Mouse (Mus musculus) heart, postnatal 36 days (tissue): ENCODE results near the gene Nectin2. TPM values are rescaled to one million over a fixed set of nuclear protein-coding genes. Genes with fewer than 3 reads are reported as not detected.
A peak's percentile ranks its signal among the peaks of the same experiment; 100 is the strongest.
"Not testable (repeated sequence)": the region's sequence is repeated elsewhere in the genome, so short reads cannot be mapped to it uniquely, and the experiment has no call there.

Source experiments
- DNase-seq, 2 experiments: peaks; one replicate each; pipeline ENCODE4 v3.0.0; 2021 to 2022
- intact Hi-C: fragments of 180-260 bp; cut with DNase I; formaldehyde crosslinking; loops from one replicate; pipeline ENCODE4 v1.15.1; 2025
- total RNA-seq, 2 experiments: library from RNA; stranded (reverse); gene quantifications; 2 replicates each; pipeline ENCODE4 v1.2.3; 2021

Gene Nectin2
- 10 to 100 TPM; 33.2 to 41.7 TPM for total RNA-seq

DNA sequence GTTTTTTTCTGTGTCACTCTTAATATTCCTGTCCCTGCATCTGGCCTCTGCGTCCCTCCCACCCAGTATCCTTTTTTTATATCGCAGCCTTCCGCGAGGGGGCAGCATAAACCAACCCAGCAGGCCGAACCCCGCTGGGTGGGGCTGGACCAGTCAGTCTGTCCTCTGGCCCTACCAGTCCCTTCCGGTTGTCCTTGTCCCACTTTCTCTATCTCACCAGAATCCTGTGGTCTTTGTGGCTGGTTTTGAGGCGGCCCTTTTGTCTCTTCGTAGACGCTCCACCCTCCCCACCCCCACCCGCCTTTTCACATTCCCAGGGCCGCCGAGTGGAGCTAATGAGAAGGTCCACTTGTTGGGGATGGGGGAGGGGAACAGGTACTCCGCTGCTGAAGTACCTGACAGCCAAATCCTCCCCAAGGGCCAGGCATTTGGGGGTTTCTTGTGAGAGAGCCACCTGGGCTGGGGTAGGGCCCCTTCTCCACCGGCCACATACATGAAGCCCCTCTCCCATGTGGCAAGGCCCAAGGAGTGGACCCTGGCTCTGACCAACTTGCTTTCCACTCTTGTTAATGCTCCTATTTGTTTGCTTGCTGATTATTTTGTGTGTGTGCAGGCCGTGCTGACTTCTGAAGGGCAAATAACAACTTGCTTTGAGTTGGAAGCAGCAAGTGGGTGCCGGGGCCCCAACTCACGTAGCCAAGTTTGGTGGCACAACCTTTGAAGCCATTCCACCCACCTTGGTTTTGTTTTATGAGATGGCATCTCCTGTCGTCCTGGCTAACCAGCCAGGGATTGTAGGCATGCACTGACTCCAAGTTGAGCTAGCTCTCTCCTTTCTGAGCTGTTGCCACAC lies at the start of gene Nectin2:
Nectin2 (minus strand) TSS at position 267 of the 853 bp plus-strand sequence.
- DNase-seq: peak; percentile 89 to 94
- intact Hi-C loops: loop anchor here (1.0 to 5.0 kb wide), 5 partner anchors 34 to 187 kb away; no protein-coding TSS in a partner anchor

GRCm38 (mm10) chr7:19796697-19797588 lies 46.7 kb upstream of the Nectin2 start, which contains the start of gene Cblc:
TSS of gene Cblc (minus strand) at chr7:19796809.
- peak; percentile 78 to 85 for DNase-seq
- intact Hi-C loops: no loop called here

DNA sequence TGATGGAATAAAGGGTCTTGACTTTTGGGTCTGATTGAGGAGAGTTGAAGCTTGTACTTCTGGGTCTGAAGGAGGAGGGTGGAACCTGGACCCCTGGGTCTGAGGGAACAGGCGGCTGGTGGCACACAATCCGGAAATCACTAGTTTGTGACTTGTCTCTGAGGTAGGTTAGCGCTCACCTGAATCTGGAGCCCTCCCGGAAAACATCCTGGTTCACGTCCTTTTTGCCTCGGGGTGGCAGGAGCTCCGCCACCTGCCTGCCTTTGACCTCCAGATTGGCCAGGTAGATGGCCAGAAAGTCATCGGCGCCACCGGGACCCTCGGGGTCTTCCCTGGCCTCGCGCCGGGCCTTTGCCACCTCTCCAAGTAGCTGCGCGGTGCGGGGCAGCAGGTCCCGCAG lies 46.0 kb upstream of the Nectin2 start:
- intact Hi-C loops: no loop called here

DNA sequence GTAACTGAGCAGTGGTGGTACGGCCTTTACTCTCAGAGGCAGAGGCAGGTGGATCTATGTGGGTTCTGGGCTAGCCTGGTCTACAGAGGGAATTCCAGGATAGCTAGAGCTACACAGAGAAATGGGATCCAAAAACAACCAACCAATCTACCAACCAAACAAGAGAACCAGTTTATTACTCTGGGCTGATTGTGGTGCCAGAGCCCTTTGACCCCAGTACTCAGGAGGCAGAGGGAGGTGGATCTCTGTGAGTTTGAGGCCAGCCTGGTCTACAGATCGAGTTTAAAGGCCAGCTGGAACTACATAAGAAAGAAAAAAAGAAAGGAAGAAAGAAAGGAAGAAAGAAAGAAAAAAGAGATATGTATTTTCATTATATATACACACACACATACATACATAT lies 45.0 kb upstream of the Nectin2 start:
- no peak for DNase-seq

More for the DNA sequence above, 46.0 kb upstream of the Nectin2 start:
- DNase-seq: no peak

DNA sequence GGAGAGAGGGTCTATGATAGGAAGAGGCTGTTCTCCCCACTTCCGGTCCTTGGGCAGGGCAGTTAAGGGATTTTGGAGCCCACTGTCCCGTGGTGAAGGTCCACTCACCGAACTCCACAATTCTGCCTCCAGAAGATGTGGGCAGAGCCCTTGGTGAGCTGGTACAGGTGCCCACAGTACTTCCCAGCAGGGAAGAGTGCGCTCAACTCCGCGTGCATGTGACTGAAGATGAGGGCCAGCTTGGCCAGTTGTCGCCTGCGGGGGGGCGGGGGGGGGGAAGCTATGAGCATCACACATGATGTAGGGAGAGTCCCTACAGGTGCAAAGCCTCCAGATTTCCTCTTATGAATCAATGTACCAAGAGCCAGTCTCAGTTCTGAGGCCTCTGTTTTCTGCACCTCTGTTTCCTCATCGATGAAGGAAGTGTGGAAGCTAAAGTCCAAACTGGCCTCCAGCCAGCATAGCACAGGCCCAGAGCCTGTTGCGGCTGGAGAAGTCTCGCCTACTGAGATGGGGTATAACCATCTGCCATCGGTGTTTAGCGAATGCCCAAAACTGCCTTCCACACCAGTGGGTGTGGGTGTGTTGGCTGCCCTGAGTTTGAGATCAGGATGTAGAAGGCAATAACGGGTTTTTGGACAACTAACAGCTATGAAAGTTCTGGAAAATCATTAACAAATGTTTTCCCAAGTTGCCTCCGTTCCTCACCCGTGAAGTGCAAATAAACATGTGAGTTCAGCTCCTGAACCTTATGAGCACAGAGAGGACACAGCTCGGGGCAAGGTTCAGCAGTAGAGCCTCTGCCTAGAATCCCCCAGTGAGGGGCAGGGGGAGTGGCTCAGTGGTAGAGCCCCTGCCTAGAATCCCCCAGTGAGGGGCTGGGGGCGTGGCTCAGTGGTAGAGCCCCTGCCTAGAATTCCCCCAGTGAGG lies 42.7 kb upstream of the Nectin2 start:
- intact Hi-C loops: no loop called here
- DNase-seq: no peak

More for the DNA sequence above, 45.0 kb upstream of the Nectin2 start:
- intact Hi-C loops: no loop called here

DNA sequence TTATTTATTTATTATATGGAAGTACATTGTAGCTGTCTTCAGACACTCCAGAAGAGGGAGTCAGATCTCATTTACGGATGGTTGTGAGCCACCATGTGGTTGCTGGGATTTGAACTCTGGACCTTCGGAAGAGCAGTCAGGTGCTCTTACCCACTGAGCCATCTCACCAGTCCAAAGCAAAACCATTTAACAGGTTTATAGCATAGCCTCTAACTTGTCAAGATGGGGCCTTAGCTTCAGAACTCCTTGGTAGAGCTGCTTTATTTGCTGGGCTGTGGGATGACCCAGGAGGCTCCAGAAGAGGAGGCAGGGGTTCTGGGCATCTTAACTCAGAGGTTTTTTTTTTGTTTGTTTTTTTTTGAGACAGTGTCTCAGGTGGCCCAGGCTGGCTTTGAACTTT lies 41.2 kb upstream of the Nectin2 start:
- not testable (repeated sequence) for DNase-seq
- intact Hi-C loops: loop anchor here (2.0 kb wide), 1 partner anchor 123 kb away; no protein-coding TSS in a partner anchor

- intact Hi-C loops: loop anchor here (1.0 to 2.0 kb wide), 2 partner anchors 40 to 121 kb away; partner anchors contain the start of gene Nectin2
- peak; percentile 94 to 98 for DNase-seq
Measured at GRCm38 (mm10) chr7:19789904-19790347, 39.6 kb upstream of the Nectin2 start.

- intact Hi-C loops: no loop called here
- DNase-seq: no peak
Measured at GRCm38 (mm10) chr7:19785874-19786458, 35.7 kb upstream of the Nectin2 start.

GRCm38 (mm10) chr7:19784764-19785535 lies 34.7 kb upstream of the Nectin2 start:
- intact Hi-C loops: loop anchor here (1.0 kb wide), 1 partner anchor 35 kb away; the partner anchor contains the start of gene Nectin2
- no peak for DNase-seq

- intact Hi-C loops: loop anchor here (1.0 kb wide), 1 partner anchor 33 kb away; the partner anchor contains the start of gene Nectin2
- DNase-seq: peak; percentile 64 to 75
Measured at GRCm38 (mm10) chr7:19783630-19784029, 33.3 kb upstream of the Nectin2 start.

- intact Hi-C loops: loop anchor here (1.0 kb wide), 1 partner anchor 26 kb away; no protein-coding TSS in a partner anchor
- DNase-seq: peak; percentile 50 to 53
Measured at GRCm38 (mm10) chr7:19782645-19783044, 32.4 kb upstream of the Nectin2 start.

DNA sequence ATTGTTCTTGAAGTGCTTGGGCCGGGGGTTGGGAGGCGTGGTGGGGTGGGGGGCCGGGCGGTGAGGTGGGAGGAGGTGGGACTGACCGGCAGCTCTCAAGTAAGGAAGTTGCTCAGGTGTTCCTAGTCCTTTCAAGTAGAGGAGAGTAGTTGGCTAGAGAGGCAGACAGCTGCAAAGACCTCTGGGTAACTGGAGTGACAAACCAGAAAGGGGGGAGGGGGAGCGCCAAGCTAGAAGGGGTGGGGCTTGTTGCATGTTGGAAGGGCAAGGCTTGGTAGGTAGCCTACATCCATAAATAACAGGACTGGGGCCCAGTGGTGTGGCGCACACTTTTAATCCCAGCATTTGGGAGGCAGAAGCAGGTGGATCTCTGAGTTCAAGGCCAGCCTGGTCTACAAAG lies 31.5 kb upstream of the Nectin2 start:
- intact Hi-C loops: loop anchor here (1.0 kb wide), 1 partner anchor 25 kb away; no protein-coding TSS in a partner anchor
- DNase-seq: no peak

DNA sequence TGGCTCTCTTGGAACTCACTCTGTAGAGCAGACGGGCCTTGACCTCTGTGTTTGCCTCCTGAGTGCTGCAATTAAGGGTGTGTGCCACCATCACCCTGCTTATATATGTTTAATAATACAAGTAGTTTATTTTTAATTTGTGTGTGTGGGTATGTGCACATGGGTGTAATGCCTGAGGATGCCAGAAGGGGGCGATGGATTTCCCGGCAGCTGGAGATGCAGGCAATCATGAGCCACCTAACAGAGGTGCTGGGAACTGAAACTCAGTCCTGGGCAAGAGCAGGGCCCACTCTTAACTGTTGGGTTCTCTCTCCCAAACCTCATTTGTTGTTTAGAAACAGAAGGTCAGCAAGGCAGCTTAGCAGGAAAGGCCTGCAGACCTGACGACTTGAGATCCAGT lies 29.6 kb upstream of the Nectin2 start:
- intact Hi-C loops: no loop called here
- DNase-seq: no peak

DNA sequence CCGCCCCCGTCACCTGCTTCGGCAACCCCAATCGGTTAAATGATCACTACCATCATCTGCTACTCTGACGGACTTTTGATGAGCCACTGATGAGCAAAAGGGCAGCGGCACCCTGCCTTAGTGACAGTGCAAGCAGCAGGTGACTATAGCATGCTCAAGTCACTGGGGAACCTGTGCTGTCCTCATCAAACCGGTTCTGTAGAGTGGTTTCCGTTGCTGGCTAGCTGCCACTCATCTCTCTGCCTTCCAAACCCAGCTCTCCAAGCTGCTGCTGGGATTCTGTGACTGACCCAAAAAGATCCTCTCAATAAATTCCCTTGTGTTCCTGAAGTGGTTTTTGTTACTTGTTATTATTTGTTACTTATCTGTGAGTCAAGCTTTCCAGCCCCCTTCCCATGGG lies 28.4 kb upstream of the Nectin2 start:
- no peak for DNase-seq
- intact Hi-C loops: no loop called here

- peak in 1 of 2 experiments; percentile 36 for DNase-seq
- intact Hi-C loops: no loop called here
Measured at GRCm38 (mm10) chr7:19777049-19777723, 26.9 kb upstream of the Nectin2 start.

- no peak for DNase-seq
- intact Hi-C loops: no loop called here
Measured at GRCm38 (mm10) chr7:19771682-19772081, 21.4 kb upstream of the Nectin2 start.

DNA sequence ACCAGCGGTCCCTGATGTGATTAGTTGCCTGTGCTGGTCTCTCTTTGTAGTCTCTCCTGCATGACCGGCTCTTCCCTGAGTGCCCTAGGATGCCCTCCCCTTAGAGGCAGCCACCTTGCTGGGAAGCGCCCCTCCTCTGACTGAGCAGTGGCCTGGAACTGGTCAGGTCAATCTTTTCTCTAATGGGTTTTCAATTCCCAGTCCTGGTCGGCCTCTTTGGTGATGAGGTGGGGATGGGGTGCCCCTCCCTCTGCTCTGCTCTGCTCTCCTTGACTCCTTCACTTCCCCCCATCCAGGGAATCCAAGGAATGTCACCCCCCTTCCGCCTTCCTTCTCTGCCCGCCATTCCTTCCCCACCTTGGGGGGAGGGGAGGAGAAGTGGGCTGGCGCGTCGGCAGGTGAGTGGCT lies 20.7 kb upstream of the Nectin2 start, which contains the start of gene Bcam:
Bcam (minus strand) TSS at position 33 of the 408 bp plus-strand sequence.
- intact Hi-C loops: no loop called here
- no peak for DNase-seq

- peak; percentile 90 to 94 for DNase-seq
- intact Hi-C loops: no loop called here
Measured at GRCm38 (mm10) chr7:19770375-19770754, 20.1 kb upstream of the Nectin2 start.
